Mouse (Mus musculus) intestine, embryonic 15.5 days (tissue): ENCODE measurements around the gene Agap1. TPM values are rescaled to one million over a fixed set of nuclear protein-coding genes. Genes with fewer than 3 reads are reported as not detected.

ENCODE experiments used
- ATAC-seq: fragments of 200-750 bp; cut with Nextera tagmentation; 2 replicates; pipeline ENCODE4 v1.8.0; 2017; ENCODE audit warnings: moderate TSS enrichment, moderate library complexity
- H3K27ac ChIP-seq: fragments of 300-500 bp; sonication (generic); 2 replicates; pipeline ENCODE4 v1.5.1; 2015; ENCODE audit warnings: mild to moderate bottlenecking, inconsistent platforms
- H3K27me3 ChIP-seq: fragments of 300-500 bp; sonication (generic); replicated peaks from 2 replicates; pipeline ENCODE4 v1.6.1; 2015; ENCODE audit warnings: inconsistent platforms
- H3K36me3 ChIP-seq: fragments of 300-500 bp; sonication (generic); 2 replicates; pipeline ENCODE4 v1.6.1; 2015; ENCODE audit warnings: inconsistent platforms
- H3K4me1 ChIP-seq: fragments of 300-500 bp; sonication (generic); replicated peaks from 2 replicates; pipeline ENCODE4 v1.6.1; 2015; ENCODE audit warnings: inconsistent platforms
- H3K4me2 ChIP-seq: fragments of 300-500 bp; sonication (generic); replicated peaks from 2 replicates; pipeline ENCODE4 v1.6.1; 2015; ENCODE audit warnings: mild to moderate bottlenecking, inconsistent platforms
- H3K4me3 ChIP-seq: fragments of 300-500 bp; sonication (generic); replicated peaks from 2 replicates; pipeline ENCODE4 v1.5.1; 2015; ENCODE audit warnings: inconsistent platforms
- H3K9ac ChIP-seq: fragments of 300-500 bp; sonication (generic); 2 replicates; pipeline ENCODE4 v1.6.1; 2015; ENCODE audit warnings: inconsistent platforms
- H3K9me3 ChIP-seq: fragments of 300-500 bp; sonication (generic); 2 replicates; pipeline ENCODE4 v1.6.1; 2016; ENCODE audit warnings: inconsistent platforms
- WGBS: fragments of 180-500 bp; shearing (Covaris S2); methylation state at CpG from one replicate; pipeline ENCODE4 v1.1.7; 2015; 5-methylcytosine and 5-hydroxymethylcytosine counted together
- polyA plus RNA-seq: library from polyadenylated mRNA; unstranded; fragments of >200 nt; fragmentation: Nextera tagmentation; extraction: Ambion mirVana; gene quantifications from 2 replicates; pipeline ENCODE4 v1.2.1, GENCODE M21; 2015

Gene Agap1
- polyA plus RNA-seq, 1 experiment from 2014 or later = 9.4 TPM

DNA sequence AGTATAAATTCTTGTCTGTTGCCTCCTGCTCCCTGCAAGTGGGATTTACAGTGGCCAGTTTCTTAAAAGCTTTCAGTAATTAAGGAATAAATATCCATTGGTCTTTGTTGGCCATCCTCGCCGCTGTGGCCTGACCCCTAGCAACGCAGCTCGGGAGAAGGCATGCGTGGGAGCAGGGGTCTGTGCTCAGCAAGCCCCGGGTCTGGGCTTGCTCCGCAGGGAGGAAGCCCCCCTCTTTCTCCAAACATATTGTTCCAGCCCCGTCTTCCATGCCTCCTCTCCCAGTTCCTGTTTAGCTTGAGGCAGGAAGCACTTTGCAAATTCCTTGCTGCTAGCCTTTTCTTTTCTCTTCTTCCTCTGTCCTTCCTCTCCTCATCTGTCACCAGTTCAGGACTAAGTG, 425.6 kb downstream of the Agap1 start:
- H3K27ac ChIP-seq = no peak overlapping the region
- H3K4me1 ChIP-seq = peaks cover 12% of the 10 kb centered on the region; the same call in 1 of the 2 replicates
- no peaks in the 10 kb centered on the region for H3K27me3 ChIP-seq
- H3K9ac ChIP-seq = no peak overlapping the region
- WGBS = 24% methylated on average over 8 of the region's 8 CpGs
- H3K4me3 ChIP-seq = no peak overlapping the region
- H3K4me2 ChIP-seq = no peak overlapping the region
- no peaks in the 10 kb centered on the region; the same call in 1 of the 2 replicates for H3K36me3 ChIP-seq
- ATAC-seq = no peak
- H3K9me3 ChIP-seq = no peaks in the 10 kb centered on the region

DNA sequence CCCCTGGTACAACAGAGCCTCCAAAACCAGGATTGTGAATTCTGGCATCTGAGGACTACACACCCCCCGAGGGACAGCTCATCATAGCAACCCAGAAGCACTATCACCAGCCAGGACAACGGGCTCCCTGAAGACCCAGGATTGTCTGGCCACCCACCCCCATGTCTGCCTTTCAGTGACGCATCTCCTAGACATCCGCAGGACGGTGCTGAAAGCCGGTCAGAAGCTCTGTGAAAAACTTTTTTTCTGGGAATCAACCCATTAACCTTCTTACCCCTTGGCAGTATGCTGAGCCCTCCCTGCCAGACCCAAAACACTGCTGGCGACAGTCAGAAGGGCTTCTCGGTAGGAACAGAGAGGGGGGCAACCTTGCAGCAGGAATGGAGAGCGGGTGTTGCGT, 426.2 kb downstream of the Agap1 start:
- Histone ChIP-seq H3K36me3 (no peaks in the 10 kb centered on the region; the same call in 1 of the 2 replicates), H3K27me3 (no peaks in the 10 kb centered on the region), H3K4me1 (peaks cover 17% of the 10 kb centered on the region; the same call in 1 of the 2 replicates), H3K9me3 (no peaks in the 10 kb centered on the region), H3K4me2 (no peak overlapping the region), H3K27ac (no peak overlapping the region), H3K4me3 (no peak overlapping the region), H3K9ac (no peak overlapping the region)
- WGBS = 69% methylated on average over 10 of the region's 10 CpGs
- ATAC-seq = no peak

DNA sequence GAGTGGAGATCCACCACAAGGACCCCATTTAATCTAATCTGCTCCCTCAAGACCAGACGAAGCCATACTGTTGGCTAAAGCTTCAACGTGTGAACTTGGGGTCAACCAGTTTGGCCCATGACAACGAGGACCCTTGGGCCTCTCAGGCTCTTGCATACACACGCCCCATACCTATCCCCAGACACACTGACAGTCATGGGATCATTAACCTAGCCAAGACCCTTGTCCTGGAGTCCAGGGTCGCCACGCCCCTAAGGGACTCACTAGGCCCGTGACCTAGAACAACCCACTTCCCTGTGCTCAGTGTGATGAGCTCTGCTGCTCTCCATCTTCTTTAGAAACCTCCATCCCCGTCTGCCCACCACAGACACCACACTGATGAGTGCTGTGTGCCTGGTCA, 429.7 kb downstream of the Agap1 start:
- no peaks in the 10 kb centered on the region for H3K27me3 ChIP-seq
- WGBS = 82% methylated on average over 8 of the region's 8 CpGs
- peaks cover 18% of the 10 kb centered on the region; the same call in 1 of the 2 replicates for H3K4me1 ChIP-seq
- peak; percentile 61; the same call in 1 of the 2 replicates for ATAC-seq
- peaks cover 11% of the 10 kb centered on the region; the same call in 1 of the 2 replicates for H3K36me3 ChIP-seq
- H3K4me2 ChIP-seq = no peak overlapping the region
- H3K27ac ChIP-seq = no peak overlapping the region
- H3K4me3 ChIP-seq = no peak overlapping the region
- H3K9ac ChIP-seq = no peak overlapping the region
- no peaks in the 10 kb centered on the region for H3K9me3 ChIP-seq

DNA sequence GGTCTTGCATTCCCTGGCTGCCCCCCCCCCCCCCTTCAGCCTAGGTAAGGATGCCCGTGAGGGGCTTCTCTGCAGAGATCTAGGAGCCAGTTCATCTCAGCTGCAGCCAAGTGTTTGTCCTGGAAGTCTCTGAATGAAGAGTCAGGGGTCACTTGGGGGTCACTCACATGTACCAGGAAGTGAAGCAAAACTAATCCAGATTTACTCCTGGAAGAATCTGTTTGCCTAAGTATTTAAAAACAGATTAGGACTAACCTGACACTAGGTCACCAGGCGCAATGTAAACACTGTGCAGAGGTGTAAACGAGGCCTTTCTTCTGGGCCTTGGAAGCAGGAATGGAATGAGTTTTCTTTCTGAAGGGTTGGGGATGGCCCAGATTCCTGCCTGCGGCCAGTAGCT, 431.1 kb downstream of the Agap1 start:
- H3K27ac ChIP-seq = no peak overlapping the region
- H3K36me3 ChIP-seq = peaks cover 11% of the 10 kb centered on the region; the same call in 1 of the 2 replicates
- no peak overlapping the region for H3K4me2 ChIP-seq
- H3K27me3 ChIP-seq = no peaks in the 10 kb centered on the region
- H3K9ac ChIP-seq = no peak overlapping the region
- peaks cover 18% of the 10 kb centered on the region; the same call in 1 of the 2 replicates for H3K4me1 ChIP-seq
- WGBS = 24% methylated on average over 4 of the region's 4 CpGs
- peak; percentile 60 for ATAC-seq
- no peaks in the 10 kb centered on the region for H3K9me3 ChIP-seq
- H3K4me3 ChIP-seq = no peak overlapping the region

DNA sequence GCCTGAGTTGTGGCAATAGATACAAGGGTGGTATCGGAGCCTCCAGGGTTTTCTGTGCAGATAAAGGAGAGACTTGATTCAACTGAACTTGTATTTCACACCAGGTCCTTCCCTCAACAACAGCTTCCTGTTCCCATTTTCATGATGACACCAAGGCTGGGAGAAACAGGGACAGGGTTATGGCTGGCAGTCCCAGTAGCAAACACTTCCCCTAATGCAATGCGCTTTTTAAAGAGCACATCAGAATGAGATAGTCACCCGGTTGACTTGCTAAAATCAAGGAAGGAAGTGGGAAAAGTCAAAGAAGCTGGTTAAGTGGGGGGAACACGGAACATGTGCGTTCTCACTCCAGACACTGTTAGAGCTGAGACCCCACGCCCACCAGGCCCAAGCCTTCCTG, 436.8 kb downstream of the Agap1 start:
- H3K4me2 ChIP-seq = no peak overlapping the region
- no peak for ATAC-seq
- H3K9me3 ChIP-seq = no peaks in the 10 kb centered on the region
- no peaks in the 10 kb centered on the region for H3K4me1 ChIP-seq
- H3K4me3 ChIP-seq = no peak overlapping the region
- 87% methylated on average over 6 of the region's 6 CpGs for WGBS
- no peak overlapping the region for H3K9ac ChIP-seq
- no peaks in the 10 kb centered on the region for H3K27me3 ChIP-seq
- H3K27ac ChIP-seq = no peak overlapping the region
- peaks cover 11% of the 10 kb centered on the region; the same call in 1 of the 2 replicates for H3K36me3 ChIP-seq

DNA sequence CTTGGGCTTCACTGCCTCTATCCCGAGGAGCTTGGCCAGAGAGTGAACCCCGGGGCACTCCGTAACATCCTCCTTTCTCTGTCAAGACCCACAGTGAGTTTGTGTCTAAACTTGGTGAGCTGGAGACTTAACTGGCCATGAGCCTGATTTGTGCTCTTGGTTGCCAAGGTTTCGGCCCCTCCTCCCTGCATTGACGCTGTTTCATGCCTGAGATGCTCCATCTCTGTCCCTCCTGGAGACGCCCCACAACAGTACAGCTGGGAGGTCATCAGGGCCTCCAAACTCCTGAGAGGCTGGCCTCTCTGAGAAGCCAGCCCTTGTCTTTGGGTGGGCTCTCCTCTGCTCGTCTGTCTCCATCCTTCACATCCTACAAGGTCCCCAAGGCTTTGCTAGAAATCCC, 437.7 kb downstream of the Agap1 start:
- H3K27ac ChIP-seq = no peak overlapping the region
- H3K4me1 ChIP-seq = no peaks in the 10 kb centered on the region
- WGBS = 61% methylated on average over 7 of the region's 7 CpGs
- no peak overlapping the region for H3K4me3 ChIP-seq
- ATAC-seq = no peak
- no peaks in the 10 kb centered on the region for H3K9me3 ChIP-seq
- H3K4me2 ChIP-seq = no peak overlapping the region
- no peaks in the 10 kb centered on the region for H3K27me3 ChIP-seq
- H3K36me3 ChIP-seq = peaks cover 11% of the 10 kb centered on the region; the same call in 1 of the 2 replicates
- H3K9ac ChIP-seq = no peak overlapping the region

DNA sequence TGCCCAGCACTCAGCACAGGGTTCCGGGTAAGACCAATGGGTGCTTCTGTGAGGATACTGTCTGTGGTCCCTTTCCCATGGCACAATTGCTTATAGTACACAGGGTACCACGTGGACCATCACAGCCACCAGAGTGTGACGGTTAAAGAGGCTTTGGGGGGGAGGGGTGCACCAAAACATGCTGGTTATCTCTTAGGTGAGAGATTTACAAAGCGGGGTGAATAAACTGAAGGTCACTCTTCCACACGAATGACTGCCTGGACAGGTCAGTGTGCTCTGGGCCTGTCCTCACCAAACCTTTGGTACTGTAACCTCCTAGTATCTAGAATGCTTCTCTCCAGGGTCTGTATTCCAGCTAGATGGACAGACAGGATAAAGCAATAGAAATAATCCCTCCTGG, 441.2 kb downstream of the Agap1 start:
- Histone ChIP-seq H3K4me3 (no peak overlapping the region), H3K9ac (no peak overlapping the region), H3K36me3 (no peaks in the 10 kb centered on the region), H3K27me3 (no peaks in the 10 kb centered on the region), H3K4me2 (no peak overlapping the region), H3K27ac (no peak overlapping the region), H3K4me1 (no peaks in the 10 kb centered on the region), H3K9me3 (no peaks in the 10 kb centered on the region)
- 77% methylated on average over 5 of the region's 5 CpGs for WGBS
- ATAC-seq = no peak

DNA sequence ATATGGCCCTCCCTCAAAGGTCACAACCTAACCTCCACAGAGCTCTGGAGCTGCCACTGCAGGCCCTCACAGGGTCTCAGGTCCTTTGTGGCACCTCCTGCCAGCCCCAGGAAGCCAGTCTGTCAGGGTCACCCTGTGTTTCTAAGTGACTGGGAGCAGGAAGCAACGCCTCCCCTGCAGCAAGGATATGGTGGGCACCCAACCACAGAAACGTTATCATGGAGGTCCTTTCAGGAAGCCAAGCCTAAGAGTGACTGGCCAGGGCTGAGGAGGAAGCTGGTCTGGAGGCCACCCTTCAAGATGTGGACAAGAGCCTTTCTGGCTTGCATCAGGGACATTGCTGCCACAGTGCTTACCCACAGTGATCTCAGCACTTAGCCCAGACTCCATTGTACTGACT, 444.4 kb downstream of the Agap1 start:
- ATAC-seq = no peak
- no peaks in the 10 kb centered on the region for H3K27me3 ChIP-seq
- WGBS = 69% methylated on average over 2 of the region's 2 CpGs

DNA sequence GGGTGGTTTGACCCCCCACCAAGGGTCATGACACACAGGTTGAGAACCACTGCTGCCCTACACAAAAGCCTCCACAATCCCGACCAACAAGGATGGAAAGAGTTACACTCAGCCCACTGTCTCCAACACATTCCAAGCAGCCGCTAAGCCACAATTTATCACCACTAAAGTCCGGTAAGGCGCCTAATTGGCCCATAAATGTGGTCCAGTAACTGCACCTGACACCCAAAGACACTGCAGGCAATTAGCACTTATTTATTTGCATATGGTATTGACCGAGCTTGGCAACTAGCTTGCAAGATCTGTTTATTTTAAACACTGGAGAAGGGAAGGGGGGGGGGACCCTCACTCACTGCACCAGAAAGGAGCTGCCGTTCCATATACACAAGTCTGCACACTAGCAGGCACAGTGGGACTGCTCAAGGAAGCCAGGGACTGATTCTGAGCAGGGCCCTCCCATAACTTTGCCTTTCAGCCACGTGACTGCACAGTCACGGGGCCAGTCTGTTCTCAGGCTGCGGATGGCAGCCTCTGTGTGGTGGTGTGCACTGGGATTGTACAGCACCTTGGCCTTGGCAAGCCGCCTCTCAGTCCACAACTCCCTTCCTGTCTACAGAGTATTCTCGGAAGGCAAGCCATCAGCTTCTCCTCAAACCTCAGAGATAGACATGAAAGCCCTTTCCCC, 445.3 kb downstream of the Agap1 start:
- Histone ChIP-seq H3K9me3 (no peaks in the 10 kb centered on the region), H3K4me3 (no peak overlapping the region), H3K36me3 (no peaks in the 10 kb centered on the region), H3K4me1 (no peaks in the 10 kb centered on the region), H3K4me2 (no peak overlapping the region), H3K9ac (no peak overlapping the region), H3K27ac (no peak overlapping the region), H3K27me3 (no peaks in the 10 kb centered on the region)
- 47% methylated on average over 11 of the region's 11 CpGs for WGBS
- ATAC-seq = no peak

More for the DNA sequence above, 444.4 kb downstream of the Agap1 start:
- Histone ChIP-seq H3K4me2 (no peak overlapping the region), H3K9ac (no peak overlapping the region), H3K36me3 (no peaks in the 10 kb centered on the region), H3K4me3 (no peak overlapping the region), H3K4me1 (no peaks in the 10 kb centered on the region), H3K27ac (no peak overlapping the region), H3K9me3 (no peaks in the 10 kb centered on the region)

DNA sequence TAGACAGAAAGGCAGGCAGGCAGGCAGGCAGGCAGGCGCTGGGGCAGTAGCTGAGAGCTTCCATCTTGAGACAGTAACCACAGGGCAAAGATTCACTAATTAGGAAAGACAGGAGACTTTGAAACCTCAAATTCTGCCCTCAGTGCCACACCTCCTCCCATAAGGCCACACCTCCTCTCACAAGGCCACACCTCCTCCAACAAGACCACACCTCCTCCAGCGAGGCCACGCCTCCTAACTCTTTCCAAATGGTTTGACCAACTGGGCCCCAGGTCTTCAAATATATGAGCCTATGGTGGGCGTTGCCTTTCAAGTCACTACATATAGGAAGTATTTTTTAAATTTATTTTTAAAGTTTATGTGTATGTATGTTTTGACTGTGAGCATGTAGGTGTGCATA, 446.8 kb downstream of the Agap1 start:
- Histone ChIP-seq H3K27me3 (no peaks in the 10 kb centered on the region), H3K4me1 (no peaks in the 10 kb centered on the region), H3K4me3 (no peak overlapping the region), H3K4me2 (no peak overlapping the region), H3K9me3 (no peaks in the 10 kb centered on the region), H3K36me3 (no peaks in the 10 kb centered on the region), H3K27ac (no peak overlapping the region), H3K9ac (no peak overlapping the region)
- ATAC-seq = 0 out of 2 replicates have a peak, but pooled peaks have one; percentile 39
- 84% methylated on average over 4 of the region's 4 CpGs for WGBS

DNA sequence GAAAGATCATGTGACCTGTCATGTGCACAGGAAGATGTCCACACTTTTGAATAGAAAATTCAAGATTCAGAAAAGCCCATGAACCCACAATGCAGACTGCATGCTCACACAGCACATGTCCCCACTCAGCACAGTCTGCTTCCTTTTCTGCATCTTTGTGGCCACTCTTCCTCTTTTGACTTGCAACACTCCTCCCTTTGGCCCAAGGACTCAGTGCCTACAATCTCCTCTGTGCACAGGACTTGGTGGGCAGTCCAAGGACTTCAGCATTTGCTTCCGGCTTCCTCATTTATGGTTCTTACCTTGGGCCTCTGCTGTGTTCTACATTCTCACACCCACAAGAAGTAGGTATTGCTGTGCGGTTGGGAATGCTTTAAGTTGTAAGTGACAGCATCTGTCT, 447.6 kb downstream of the Agap1 start:
- H3K4me2 ChIP-seq = no peak overlapping the region
- H3K36me3 ChIP-seq = no peaks in the 10 kb centered on the region
- H3K27ac ChIP-seq = no peak overlapping the region
- ATAC-seq = peak; percentile 72
- H3K4me1 ChIP-seq = no peaks in the 10 kb centered on the region
- WGBS = 79% methylated on average over 2 of the region's 2 CpGs
- H3K9me3 ChIP-seq = no peaks in the 10 kb centered on the region
- H3K27me3 ChIP-seq = no peaks in the 10 kb centered on the region
- no peak overlapping the region for H3K4me3 ChIP-seq
- no peak overlapping the region for H3K9ac ChIP-seq

DNA sequence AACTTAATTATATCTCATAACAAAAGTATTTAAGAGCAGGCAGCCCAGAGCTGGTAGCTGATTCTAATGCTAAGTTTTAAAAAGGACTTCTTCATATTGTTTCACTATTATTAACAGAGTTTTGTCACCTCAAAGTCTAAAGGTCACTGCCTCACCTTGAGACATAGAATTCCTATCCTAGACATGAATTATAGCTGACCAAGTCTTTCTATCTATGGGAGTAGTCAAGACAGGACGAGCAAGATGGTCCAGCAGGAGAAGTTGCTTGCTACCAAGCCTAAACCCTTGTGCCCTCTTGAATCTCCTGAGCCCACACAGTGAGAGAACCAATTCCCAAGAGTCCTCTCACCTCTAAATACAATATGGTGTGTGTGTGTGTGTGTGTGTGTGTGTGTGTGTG, 448.0 kb downstream of the Agap1 start:
- no peak overlapping the region for H3K4me3 ChIP-seq
- H3K27ac ChIP-seq = no peak overlapping the region
- 0 out of 2 replicates have a peak, but pooled peaks have one; percentile 55 for ATAC-seq
- no peaks in the 10 kb centered on the region for H3K9me3 ChIP-seq
- no peaks in the 10 kb centered on the region for H3K4me1 ChIP-seq
- H3K27me3 ChIP-seq = no peaks in the 10 kb centered on the region
- WGBS = 48% methylated on average over 1 of the region's 1 CpGs
- no peaks in the 10 kb centered on the region for H3K36me3 ChIP-seq
- H3K4me2 ChIP-seq = no peak overlapping the region
- H3K9ac ChIP-seq = no peak overlapping the region

DNA sequence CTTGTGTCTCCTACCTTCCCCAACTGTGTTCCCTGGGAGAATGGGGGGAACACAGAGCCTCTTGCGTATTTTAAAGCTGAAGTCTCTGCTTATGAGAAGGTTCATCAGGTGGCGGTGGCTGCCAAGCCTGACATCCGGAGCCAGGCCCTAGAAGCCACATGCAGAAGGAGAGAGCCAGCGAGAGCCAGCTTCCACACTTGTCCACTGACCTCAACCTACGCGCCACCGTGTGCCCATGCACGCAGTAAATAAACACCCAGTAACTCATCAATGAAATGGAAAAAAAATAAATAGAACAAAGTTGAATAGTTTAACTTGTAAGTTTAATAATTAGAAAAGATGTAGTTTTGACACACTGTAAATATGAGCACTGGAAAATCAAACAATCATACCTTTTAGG, 455.2 kb downstream of the Agap1 start:
- Histone ChIP-seq H3K4me2 (no peak overlapping the region), H3K36me3 (no peaks in the 10 kb centered on the region), H3K4me3 (no peak overlapping the region), H3K9ac (no peak overlapping the region), H3K27ac (no peak overlapping the region), H3K27me3 (no peaks in the 10 kb centered on the region), H3K4me1 (0 out of 2 replicates have a peak, but pooled peaks cover 3% of the 10 kb centered on the region), H3K9me3 (no peaks in the 10 kb centered on the region)
- no peak for ATAC-seq
- WGBS = 81% methylated on average over 8 of the region's 8 CpGs
